Mouse (Mus musculus) olfactory bulb, adult 2 months (tissue): ENCODE measurements around the gene Lrrtm4.

ENCODE experiments used
- CTCF ChIP-seq: fragments of 200-500 bp; IDR thresholded peaks from 2 replicates; pipeline ENCODE4 v1.5.1; 2012; ENCODE audit warnings: low read depth, mild to moderate bottlenecking, low read length, moderate library complexity; ENCODE audit not compliant: insufficient read depth
- POLR2A ChIP-seq: fragments of 200-500 bp; IDR thresholded peaks from 2 replicates; pipeline ENCODE4 v1.6.1; 2012; ENCODE audit warnings: mild to moderate bottlenecking, low read depth, low read length, moderate library complexity; ENCODE audit not compliant: insufficient read depth

DNA sequence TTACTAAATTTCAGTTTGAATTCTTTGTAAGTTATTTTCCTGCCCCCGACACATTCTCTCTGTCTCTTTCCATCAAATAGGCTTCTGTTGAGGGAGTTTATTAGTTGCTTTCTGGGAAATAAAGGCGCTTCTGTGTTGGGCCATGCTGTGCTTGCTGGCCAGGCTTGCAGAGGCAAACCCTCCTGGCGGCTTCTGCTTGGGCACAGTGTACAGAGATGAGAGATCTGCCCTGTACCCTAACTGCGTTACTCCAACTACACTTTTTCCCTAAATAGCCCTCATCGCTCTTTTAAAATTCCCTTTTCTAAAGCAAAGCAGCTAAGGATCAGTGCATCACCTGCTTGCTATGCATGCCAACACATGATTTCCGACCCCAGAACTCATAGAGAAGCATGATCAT, 60.6 kb downstream of the Lrrtm4 start:
- TF ChIP-seq CTCF, result no peak
- no peak for TF ChIP-seq POLR2A
